Mouse (Mus musculus) cortical plate, adult 2 months (tissue): Measurements from ENCODE around the gene Fam167b.

Experiments used
- CTCF ChIP-seq: fragments of 200-500 bp; IDR thresholded peaks from 2 replicates; pipeline ENCODE4 v1.5.1; 2011; ENCODE audit warnings: mild to moderate bottlenecking, control low read depth, low read length; ENCODE audit not compliant: insufficient read depth; ENCODE audit errors: extremely low read depth
- POLR2A ChIP-seq: fragments of 200-500 bp; IDR thresholded peaks from 2 replicates; pipeline ENCODE4 v1.6.1; 2011; ENCODE audit warnings: mild to moderate bottlenecking, low read length, control low read depth; ENCODE audit not compliant: insufficient read depth; ENCODE audit errors: extremely low read depth

GRCm38 (mm10) chr4:129621283-129621841 is 43.0 kb upstream of the Fam167b start:
- TF ChIP-seq POLR2A = no peak
- TF ChIP-seq CTCF = no peak
